Mouse (Mus musculus) heart, embryonic 16.5 days (tissue): ENCODE results near the gene Vapa. TPM values are rescaled to one million over a fixed set of nuclear protein-coding genes. Genes with fewer than 3 reads are reported as not detected.

Experiments
- ATAC-seq: fragments of 200-750 bp; cut with Nextera tagmentation; replicated peaks from 2 replicates; pipeline ENCODE4 v1.8.0; 2017; ENCODE audit warnings: moderate number of reproducible peaks; ENCODE audit not compliant: insufficient read depth, low FRiP score; ENCODE audit errors: extremely low read depth
- H3K27ac ChIP-seq: fragments of 300-500 bp; sonication (generic); 2 replicates; pipeline ENCODE4 v1.5.1; 2014; ENCODE audit warnings: mild to moderate bottlenecking, low read length, control low read depth, moderate library complexity
- H3K27me3 ChIP-seq: fragments of 300-500 bp; sonication (generic); 2 replicates; pipeline ENCODE4 v1.6.1; 2014; ENCODE audit warnings: low read length, mixed read lengths; ENCODE audit not compliant: control insufficient read depth, insufficient read depth
- H3K36me3 ChIP-seq: fragments of 300-500 bp; sonication (generic); 2 replicates; pipeline ENCODE4 v1.6.1; 2014; ENCODE audit not compliant: control insufficient read depth, insufficient read depth
- H3K4me1 ChIP-seq: fragments of 300-500 bp; sonication (generic); 2 replicates; pipeline ENCODE4 v1.6.1; 2014; ENCODE audit warnings: low read length, mixed read lengths; ENCODE audit not compliant: control insufficient read depth, insufficient read depth
- H3K4me2 ChIP-seq: fragments of 300-500 bp; sonication (generic); 2 replicates; pipeline ENCODE4 v1.6.1; 2014; ENCODE audit warnings: low read depth, mild to moderate bottlenecking, control low read depth, low read length
- H3K4me3 ChIP-seq: fragments of 300-500 bp; sonication (generic); 2 replicates; pipeline ENCODE4 v1.5.1; 2014; ENCODE audit warnings: mild to moderate bottlenecking, control low read depth, low read length
- H3K9ac ChIP-seq: fragments of 300-500 bp; sonication (generic); 2 replicates; pipeline ENCODE4 v1.6.1; 2014; ENCODE audit warnings: low read length, control low read depth
- H3K9me3 ChIP-seq: fragments of 300-500 bp; sonication (generic); replicated peaks from 2 replicates; pipeline ENCODE4 v1.6.1; 2016; ENCODE audit warnings: low read length; ENCODE audit not compliant: control insufficient read depth
- WGBS: fragments of 180-500 bp; shearing (Covaris S2); extraction: QIAGEN DNeasy Blood & Tissue Kit; methylation state at CpG from one replicate; pipeline ENCODE4 v1.1.7; 2014; 5-methylcytosine and 5-hydroxymethylcytosine counted together
- polyA plus RNA-seq: library from polyadenylated mRNA; unstranded; fragments of >200 nt; fragmentation: Nextera tagmentation; extraction: Ambion mirVana; gene quantifications from 2 replicates; pipeline ENCODE4 v1.2.1, GENCODE M21; 2015

Vapa gene
- polyA plus RNA-seq, 1 experiment from 2014 or later, result 163 TPM

- no peak overlapping the region for H3K4me2 ChIP-seq
- H3K4me3 ChIP-seq, result no peak overlapping the region
- ATAC-seq, result no peak
- H3K27me3 ChIP-seq, result no peaks in the 10 kb centered on the region
- H3K27ac ChIP-seq, result no peak overlapping the region
- H3K36me3 ChIP-seq, result no peaks in the 10 kb centered on the region; the same call in 1 of the 2 replicates
- H3K4me1 ChIP-seq, result peaks cover 5% of the 10 kb centered on the region
- no peak overlapping the region for H3K9ac ChIP-seq
- WGBS, result 75% methylated on average over 9 of the region's 9 CpGs
- no peaks in the 10 kb centered on the region for H3K9me3 ChIP-seq
These were observed 35.2 kb upstream of the Vapa start for GRCm38 (mm10) chr17:65648371-65649174.

- Histone ChIP-seq H3K4me2 (no peak overlapping the region), H3K9me3 (no peaks in the 10 kb centered on the region), H3K27me3 (no peaks in the 10 kb centered on the region), H3K4me1 (peaks cover 11% of the 10 kb centered on the region), H3K27ac (no peak overlapping the region), H3K9ac (no peak overlapping the region), H3K36me3 (no peaks in the 10 kb centered on the region; the same call in 1 of the 2 replicates), H3K4me3 (no peak overlapping the region)
- no peak for ATAC-seq
- WGBS, result 63% methylated on average over 5 of the region's 5 CpGs
These were observed 34.6 kb upstream of the Vapa start for GRCm38 (mm10) chr17:65647961-65648360.

DNA sequence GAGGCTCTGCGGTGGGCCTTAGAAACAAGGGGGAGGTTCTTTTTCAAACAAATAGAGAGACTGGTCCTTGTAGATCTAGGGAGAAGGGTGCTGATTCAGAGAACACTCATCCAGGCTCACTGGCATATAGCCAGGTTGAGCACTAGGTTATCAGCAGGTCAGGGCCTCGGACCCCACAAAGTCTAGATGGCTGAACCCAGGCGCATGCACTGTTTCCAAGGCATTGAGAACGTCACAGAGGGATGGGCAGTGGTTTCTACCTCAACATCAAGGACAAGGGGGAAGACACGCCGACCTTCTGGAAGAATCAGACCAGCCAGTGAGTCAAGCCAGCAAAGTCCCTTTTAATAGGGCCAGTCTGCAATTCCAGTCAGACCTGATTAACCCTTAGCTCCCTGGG lies 33.9 kb upstream of the Vapa start:
- peaks cover 11% of the 10 kb centered on the region for H3K4me1 ChIP-seq
- H3K4me3 ChIP-seq, result no peak overlapping the region
- no peaks in the 10 kb centered on the region; the same call in 1 of the 2 replicates for H3K36me3 ChIP-seq
- no peak for ATAC-seq
- no peaks in the 10 kb centered on the region for H3K9me3 ChIP-seq
- no peak overlapping the region for H3K27ac ChIP-seq
- no peak overlapping the region for H3K4me2 ChIP-seq
- H3K27me3 ChIP-seq, result no peaks in the 10 kb centered on the region
- WGBS, result 68% methylated on average over 6 of the region's 6 CpGs
- H3K9ac ChIP-seq, result no peak overlapping the region

- Histone ChIP-seq H3K9me3 (no peaks in the 10 kb centered on the region), H3K4me3 (no peak overlapping the region), H3K9ac (peak overlapping the region; percentile 8; the same call in 1 of the 2 replicates), H3K27ac (0 out of 2 replicates have a peak overlapping the region, but pooled peaks have one; percentile 28), H3K36me3 (no peaks in the 10 kb centered on the region), H3K27me3 (no peaks in the 10 kb centered on the region), H3K4me2 (no peak overlapping the region), H3K4me1 (peaks cover 7% of the 10 kb centered on the region)
- WGBS, result 77% methylated on average over 5 of the region's 5 CpGs
- no peak for ATAC-seq
These were observed 30.2 kb upstream of the Vapa start for GRCm38 (mm10) chr17:65643579-65643978.

DNA sequence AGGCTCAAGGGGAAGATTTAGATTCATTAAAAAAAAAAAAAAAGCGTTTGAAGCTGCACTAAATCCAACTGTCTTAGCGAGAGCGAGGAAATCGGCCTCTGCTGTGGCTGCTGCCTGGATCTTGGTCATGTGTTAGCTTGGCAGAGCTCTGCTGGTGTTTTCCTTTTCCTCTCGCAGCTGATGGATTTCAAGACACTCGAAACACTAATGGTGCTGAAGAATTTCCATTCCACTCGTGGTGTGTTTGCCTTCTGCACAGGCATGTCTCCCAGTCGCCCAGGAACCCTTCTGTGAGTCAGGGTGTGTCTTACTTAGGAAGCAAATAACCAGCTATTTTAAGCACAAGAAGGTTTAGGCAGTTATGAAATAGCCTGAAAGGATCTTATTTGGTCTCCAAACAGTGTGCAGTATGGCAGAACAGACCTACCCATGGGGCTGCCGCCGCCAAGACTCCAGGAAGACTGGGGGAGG lies 29.7 kb upstream of the Vapa start:
- Histone ChIP-seq H3K9me3 (no peaks in the 10 kb centered on the region), H3K4me2 (no peak overlapping the region), H3K27ac (0 out of 2 replicates have a peak overlapping the region, but pooled peaks have one; percentile 28), H3K4me3 (no peak overlapping the region), H3K9ac (peak overlapping the region; percentile 8; the same call in 1 of the 2 replicates), H3K4me1 (peaks cover 6% of the 10 kb centered on the region; the same call in 1 of the 2 replicates), H3K27me3 (no peaks in the 10 kb centered on the region), H3K36me3 (no peaks in the 10 kb centered on the region)
- WGBS, result 49% methylated on average over 10 of the region's 10 CpGs
- 0 out of 2 replicates have a peak, but pooled peaks have one; percentile 24 for ATAC-seq

DNA sequence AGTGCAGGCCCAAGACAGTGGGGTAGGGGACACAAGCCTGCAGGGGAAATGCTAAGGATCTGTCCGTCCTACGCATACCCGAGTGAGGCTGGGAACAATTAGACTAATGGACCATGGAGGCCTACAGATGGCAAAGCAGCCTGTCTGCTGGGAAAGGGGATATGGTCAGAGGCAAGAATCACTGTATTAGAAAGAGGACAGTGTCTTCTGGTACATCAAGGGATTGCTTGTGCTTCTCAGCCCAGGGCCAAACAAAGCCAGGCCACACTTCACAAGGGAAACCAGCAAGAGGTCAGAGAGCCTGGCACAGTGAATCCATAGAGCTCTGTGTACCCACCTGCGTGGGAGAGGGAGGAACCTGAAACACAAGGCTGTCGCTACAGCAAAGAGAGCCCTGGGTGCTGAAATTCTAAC lies 29.2 kb upstream of the Vapa start:
- H3K9ac ChIP-seq, result no peak overlapping the region

GRCm38 (mm10) chr17:65641734-65642218 lies 28.4 kb upstream of the Vapa start, which contains the start of gene Txndc2:
Gene Txndc2 (minus strand): TSS chr17:65642168.
- 79% methylated on average over 11 of the region's 11 CpGs for WGBS
- Histone ChIP-seq H3K27ac (no peak within 1 kb of the TSS), H3K4me3 (no peak within 1 kb of the TSS), H3K4me2 (no peak within 1 kb of the TSS), H3K9me3 (no peaks in the 10 kb centered on the region), H3K9ac (no peak within 1 kb of the TSS), H3K36me3 (no peaks in the 10 kb centered on the region), H3K4me1 (peaks cover 6% of the 10 kb centered on the region; the same call in 1 of the 2 replicates), H3K27me3 (no peaks in the 10 kb centered on the region)
- ATAC-seq, result no peak

More for the DNA sequence above, 29.2 kb upstream of the Vapa start:
- no peaks in the 10 kb centered on the region for H3K36me3 ChIP-seq
- no peaks in the 10 kb centered on the region for H3K27me3 ChIP-seq
- no peak overlapping the region for H3K4me3 ChIP-seq
- no peaks in the 10 kb centered on the region for H3K9me3 ChIP-seq
- peaks cover 6% of the 10 kb centered on the region; the same call in 1 of the 2 replicates for H3K4me1 ChIP-seq
- ATAC-seq, result no peak
- 79% methylated on average over 5 of the region's 5 CpGs for WGBS
- no peak overlapping the region for H3K27ac ChIP-seq
- H3K4me2 ChIP-seq, result no peak overlapping the region

GRCm38 (mm10) chr17:65639144-65639543 lies 25.8 kb upstream of the Vapa start:
- Histone ChIP-seq H3K36me3 (no peaks in the 10 kb centered on the region), H3K27me3 (no peaks in the 10 kb centered on the region), H3K27ac (no peak overlapping the region), H3K4me2 (no peak overlapping the region), H3K9ac (no peak overlapping the region), H3K9me3 (no peaks in the 10 kb centered on the region), H3K4me3 (no peak overlapping the region), H3K4me1 (peaks cover 6% of the 10 kb centered on the region; the same call in 1 of the 2 replicates)
- WGBS, result 83% methylated on average over 1 of the region's 1 CpGs
- no peak for ATAC-seq
